Mouse (Mus musculus) megakaryocyte, embryonic 14.5 days (primary cell): ENCODE results near the gene Klrc1.
"Not testable (repeated sequence)": the region's sequence is repeated elsewhere in the genome, so short reads cannot be mapped to it uniquely, and the experiment has no call there.

Source experiments
- FLI1 ChIP-seq: IDR thresholded peaks from 2 replicates; pipeline ENCODE4 v1.6.1; 2012; ENCODE audit warnings: low read length, inconsistent platforms, mixed read lengths
- GATA1 ChIP-seq: IDR thresholded peaks from 3 replicates; pipeline ENCODE4 v1.6.1; 2012; ENCODE audit warnings: mixed read lengths, low read length, inconsistent platforms, borderline replicate concordance

- not testable (repeated sequence) for TF ChIP-seq GATA1, FLI1
These were observed 47.7 kb downstream of the Klrc1 start for GRCm38 (mm10) chr6:129631046-129631445.
